Mouse (Mus musculus) megakaryocyte, embryonic 14.5 days (primary cell): ENCODE results near the gene Ppp2r3d. TPM values are rescaled to one million over a fixed set of nuclear protein-coding genes. Genes with fewer than 3 reads are reported as not detected.

Source experiments
- H3K27me3 ChIP-seq: replicated peaks from 2 replicates; pipeline ENCODE3; 2012; ENCODE audit warnings: inconsistent platforms
- H3K36me3 ChIP-seq: replicated peaks from 2 replicates; pipeline ENCODE3; 2012; ENCODE audit warnings: low read length, inconsistent platforms, mixed read lengths
- H3K4me1 ChIP-seq: 2 replicates; pipeline ENCODE4 v1.6.1; 2012; ENCODE audit warnings: inconsistent platforms
- H3K4me3 ChIP-seq: replicated peaks from 2 replicates; pipeline ENCODE3; 2012; ENCODE audit warnings: moderate library complexity, mild to moderate bottlenecking, inconsistent platforms
- H3K9me3 ChIP-seq: 2 replicates; pipeline ENCODE4 v1.6.1; 2012; ENCODE audit warnings: inconsistent platforms
- FLI1 ChIP-seq: IDR thresholded peaks from 2 replicates; pipeline ENCODE4 v1.6.1; 2012; ENCODE audit warnings: low read length, inconsistent platforms, mixed read lengths
- GATA1 ChIP-seq: IDR thresholded peaks from 3 replicates; pipeline ENCODE4 v1.6.1; 2012; ENCODE audit warnings: mixed read lengths, low read length, inconsistent platforms, borderline replicate concordance
- polyA plus RNA-seq: library from polyadenylated mRNA; stranded (reverse); fragments of >175 nt; gene quantifications from 2 replicates; pipeline ENCODE4 v1.2.3, GENCODE M21; 2012; ENCODE audit warnings: low replicate concordance; ENCODE audit not compliant: insufficient read depth

The Ppp2r3d gene
- polyA plus RNA-seq, 1 experiment, result 218 TPM

- Histone ChIP-seq H3K36me3 (peaks cover 38% of the 10 kb centered on the region), H3K4me1 (peaks cover 13% of the 10 kb centered on the region), H3K27me3 (no peaks in the 10 kb centered on the region), H3K4me3 (peak overlapping the region; percentile 79), H3K9me3 (peaks cover 35% of the 10 kb centered on the region)
- TF ChIP-seq GATA1 (no peak), FLI1 (no peak)
These were observed 36.6 kb downstream of the Ppp2r3d start for GRCm38 (mm10) chr9:124439848-124440723.

DNA sequence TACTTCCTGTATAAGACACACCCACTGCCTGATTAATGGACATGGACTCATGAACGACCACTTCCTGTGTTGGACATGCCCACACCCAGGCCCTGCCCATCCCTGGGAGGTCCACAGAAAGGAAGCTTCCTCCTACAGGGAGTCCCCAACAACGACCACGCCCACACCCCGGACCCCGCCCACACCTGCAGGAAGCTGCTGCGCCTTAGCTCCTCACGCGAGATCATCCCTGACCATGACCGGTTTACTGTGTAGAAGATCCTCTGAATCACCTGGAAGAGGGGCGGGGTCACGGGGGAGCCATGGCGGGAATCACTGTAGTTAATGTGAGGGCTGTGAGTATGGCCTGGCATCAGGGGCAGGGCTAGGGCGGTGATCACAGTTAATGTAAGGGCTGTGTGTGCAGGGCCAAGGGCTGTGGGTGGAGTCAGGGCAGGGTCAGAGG lies 37.3 kb downstream of the Ppp2r3d start:
- Histone ChIP-seq H3K9me3 (peaks cover 35% of the 10 kb centered on the region), H3K4me1 (peaks cover 13% of the 10 kb centered on the region), H3K4me3 (peak overlapping the region; percentile 79), H3K27me3 (no peaks in the 10 kb centered on the region), H3K36me3 (peaks cover 38% of the 10 kb centered on the region)
- TF ChIP-seq GATA1, result no peak
- no peak for TF ChIP-seq FLI1

DNA sequence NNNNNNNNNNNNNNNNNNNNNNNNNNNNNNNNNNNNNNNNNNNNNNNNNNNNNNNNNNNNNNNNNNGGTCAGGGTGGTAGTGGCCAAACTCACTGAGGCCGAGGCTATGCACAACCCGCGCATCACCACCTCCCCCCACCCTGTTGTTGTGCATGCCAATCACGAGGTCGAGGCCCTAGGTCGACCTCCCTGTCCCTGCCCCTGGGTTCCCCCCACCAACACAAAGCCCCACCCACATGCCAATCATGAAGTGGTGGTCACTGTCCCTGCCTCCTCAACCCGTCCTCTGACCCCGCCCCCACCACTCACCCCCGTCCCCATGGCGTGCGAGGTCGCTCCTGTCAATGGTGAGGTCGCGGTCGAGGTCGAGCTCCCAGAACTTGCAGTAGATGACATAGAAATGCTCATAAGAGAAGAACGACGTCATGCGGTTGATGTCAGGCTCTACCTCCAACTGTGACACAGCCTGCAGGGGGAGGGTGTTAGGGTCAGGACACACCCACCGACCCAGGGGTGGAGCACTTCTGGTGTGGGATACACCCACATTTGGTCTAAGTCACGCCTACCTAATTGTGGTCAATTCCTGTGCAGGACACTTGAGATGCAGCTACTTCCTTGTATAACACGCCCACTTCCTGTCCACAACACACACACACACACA lies 37.9 kb downstream of the Ppp2r3d start:
- H3K4me1 ChIP-seq, result peaks cover 13% of the 10 kb centered on the region
- H3K27me3 ChIP-seq, result no peaks in the 10 kb centered on the region
- peak overlapping the region; percentile 65 for H3K4me3 ChIP-seq
- H3K36me3 ChIP-seq, result peaks cover 38% of the 10 kb centered on the region
- peaks cover 35% of the 10 kb centered on the region for H3K9me3 ChIP-seq
- TF ChIP-seq FLI1, result no peak
- no peak for TF ChIP-seq GATA1

DNA sequence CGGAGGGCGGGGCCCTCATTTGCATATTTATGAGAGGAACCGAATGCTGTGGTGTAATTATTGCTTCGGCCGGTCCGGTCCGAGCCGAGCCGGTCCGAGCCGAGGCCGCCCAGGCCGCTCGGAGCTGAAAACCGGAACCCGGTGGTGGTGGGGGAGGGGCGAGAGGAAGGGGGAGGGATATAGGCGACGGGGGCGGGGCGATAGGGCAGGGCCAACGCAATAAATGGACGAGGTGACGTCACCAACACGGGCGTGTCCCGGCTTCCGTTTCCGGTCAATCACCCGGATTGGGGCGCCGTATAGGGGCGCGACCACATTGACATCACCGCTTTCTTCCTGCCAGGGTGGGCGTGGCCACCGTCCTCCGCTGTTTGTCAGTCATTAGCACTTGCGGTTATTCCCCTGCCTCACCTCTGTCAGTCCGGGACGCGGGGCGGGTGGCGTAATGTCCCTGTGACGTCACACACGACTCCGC lies 51.2 kb downstream of the Ppp2r3d start:
- Histone ChIP-seq H3K4me1 (no peaks in the 10 kb centered on the region), H3K9me3 (no peaks in the 10 kb centered on the region), H3K27me3 (peaks cover 2% of the 10 kb centered on the region), H3K4me3 (peak overlapping the region; percentile 98), H3K36me3 (no peaks in the 10 kb centered on the region)
- TF ChIP-seq FLI1, result 0 out of 2 replicates have a peak, but pooled peaks have one; percentile 35
- no peak for TF ChIP-seq GATA1

DNA sequence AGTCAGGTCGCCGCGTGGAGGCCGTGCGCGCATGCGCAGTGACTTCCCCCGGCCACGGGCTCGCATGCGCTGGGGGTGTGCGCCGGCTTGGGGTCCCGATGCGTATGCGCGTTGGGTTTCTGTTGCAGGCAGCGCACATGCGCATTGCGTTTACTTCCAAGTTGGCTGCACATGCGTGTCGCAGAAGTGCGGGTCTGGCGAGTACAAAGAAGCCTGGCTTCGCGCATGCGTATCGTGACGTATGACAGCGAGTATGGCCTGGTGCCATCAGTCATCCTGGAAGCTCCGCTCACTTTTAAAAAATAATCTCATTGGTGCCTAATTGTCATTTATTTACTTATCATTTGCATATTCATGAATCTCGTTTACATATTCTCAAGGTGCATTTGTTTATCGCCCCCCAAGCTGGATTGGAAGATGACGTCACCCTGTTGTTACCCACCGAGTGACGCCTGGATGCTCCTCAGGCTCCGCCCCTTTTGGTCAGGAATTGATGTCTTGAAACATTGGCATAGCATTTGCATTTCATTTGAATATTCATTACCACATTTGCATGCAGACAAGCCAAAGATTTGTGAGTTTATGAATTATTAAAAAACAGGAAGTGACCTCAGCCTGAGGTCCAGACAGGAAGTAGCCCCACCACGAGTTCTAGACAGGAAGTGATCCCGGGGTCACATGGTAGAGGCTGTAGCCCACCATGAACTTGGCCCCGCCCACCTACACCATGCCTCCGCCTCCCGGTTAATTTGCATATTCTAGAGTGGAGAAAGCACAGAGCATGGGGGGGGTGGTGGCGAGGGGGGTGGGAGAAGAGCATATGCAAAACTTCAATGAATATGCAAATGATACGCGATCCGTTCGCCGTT lies 51.9 kb downstream of the Ppp2r3d start:
- H3K27me3 ChIP-seq, result peaks cover 2% of the 10 kb centered on the region
- no peaks in the 10 kb centered on the region for H3K9me3 ChIP-seq
- peak; percentile 53; the same call in 1 of the 3 replicates for TF ChIP-seq GATA1
- TF ChIP-seq FLI1, result peak; percentile 80
- H3K4me3 ChIP-seq, result peak overlapping the region; percentile 98
- no peaks in the 10 kb centered on the region for H3K4me1 ChIP-seq
- no peaks in the 10 kb centered on the region for H3K36me3 ChIP-seq

GRCm38 (mm10) chr9:124424292-124424541 lies 52.5 kb downstream of the Ppp2r3d start:
- Histone ChIP-seq H3K36me3 (no peaks in the 10 kb centered on the region), H3K4me1 (no peaks in the 10 kb centered on the region), H3K27me3 (peaks cover under 1% of the 10 kb centered on the region), H3K9me3 (no peaks in the 10 kb centered on the region), H3K4me3 (peak overlapping the region; percentile 98)
- TF ChIP-seq GATA1 (no peak), FLI1 (no peak)

- Histone ChIP-seq H3K36me3 (no peaks in the 10 kb centered on the region), H3K9me3 (no peaks in the 10 kb centered on the region), H3K4me3 (peak overlapping the region; percentile 98), H3K4me1 (no peaks in the 10 kb centered on the region), H3K27me3 (no peaks in the 10 kb centered on the region)
- TF ChIP-seq GATA1 (no peak), FLI1 (peak; percentile 52; the same call in 1 of the 2 replicates)
These were observed 53.0 kb downstream of the Ppp2r3d start for GRCm38 (mm10) chr9:124423552-124424291.

DNA sequence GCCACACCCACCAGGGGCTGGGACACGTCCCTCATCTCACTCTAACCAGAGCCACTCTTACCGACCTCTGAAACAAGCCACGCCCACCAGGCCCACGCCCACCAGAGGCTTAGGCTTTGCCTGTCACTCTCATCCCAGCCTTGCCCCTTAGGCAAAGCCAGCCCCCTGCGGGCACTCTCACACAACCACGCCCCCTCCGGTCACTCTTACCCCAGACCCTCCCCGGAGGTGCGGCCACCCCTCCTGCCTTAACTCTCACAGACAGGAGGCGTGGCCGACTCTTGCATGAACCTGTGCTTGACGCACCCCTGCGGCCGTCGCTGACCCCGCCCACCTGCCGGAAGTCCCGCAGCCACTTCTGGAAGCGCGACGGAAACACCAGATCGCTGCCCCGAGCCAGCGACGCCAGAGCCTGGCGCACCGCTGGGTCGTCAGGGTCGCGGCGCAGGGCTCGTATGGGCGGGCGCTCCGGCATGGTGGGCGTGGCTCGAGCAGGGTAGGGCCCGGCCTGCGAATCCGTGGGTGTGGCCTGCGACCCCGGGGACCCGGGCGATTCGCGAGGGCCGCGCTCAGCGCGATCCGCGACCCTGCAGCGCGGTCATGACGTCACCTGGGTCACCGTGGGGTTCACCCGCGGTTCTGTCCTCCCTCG lies 53.7 kb downstream of the Ppp2r3d start:
- Histone ChIP-seq H3K4me1 (no peaks in the 10 kb centered on the region), H3K27me3 (no peaks in the 10 kb centered on the region), H3K4me3 (peak overlapping the region; percentile 98), H3K36me3 (no peaks in the 10 kb centered on the region), H3K9me3 (no peaks in the 10 kb centered on the region)
- TF ChIP-seq FLI1, result no peak
- no peak for TF ChIP-seq GATA1

DNA sequence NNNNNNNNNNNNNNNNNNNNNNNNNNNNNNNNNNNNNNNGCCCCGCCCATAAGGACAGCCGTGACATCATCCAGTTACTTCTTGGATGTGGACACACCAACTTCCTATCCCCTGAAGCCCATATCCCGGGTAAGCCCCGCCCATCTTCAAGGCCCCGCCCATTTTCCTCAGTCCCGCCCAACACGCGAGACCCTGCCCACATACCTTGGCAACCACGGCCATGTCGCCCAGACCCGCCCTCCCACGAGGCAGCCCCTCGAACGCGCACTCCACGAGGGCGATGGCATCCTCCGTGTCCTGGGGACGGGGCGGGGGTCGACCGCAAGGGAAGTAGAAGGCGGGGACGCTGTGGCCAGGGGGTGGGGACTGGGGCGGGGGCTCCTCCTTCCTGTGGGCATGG lies 54.3 kb downstream of the Ppp2r3d start:
- Histone ChIP-seq H3K4me3 (peak overlapping the region; percentile 98), H3K36me3 (no peaks in the 10 kb centered on the region), H3K4me1 (no peaks in the 10 kb centered on the region), H3K27me3 (no peaks in the 10 kb centered on the region), H3K9me3 (no peaks in the 10 kb centered on the region)
- TF ChIP-seq FLI1 (no peak), GATA1 (no peak)
